Mouse (Mus musculus) megakaryocyte progenitor cell, adult 5-6 weeks (primary cell): ENCODE measurements around the gene Hoxb2. TPM values are rescaled to one million over a fixed set of nuclear protein-coding genes. Genes with fewer than 3 reads are reported as not detected.

Experiments used
- ATAC-seq: replicated peaks from 2 replicates; pipeline ENCODE4 v1.8.0; 2016; ENCODE audit warnings: mild to moderate bottlenecking, moderate TSS enrichment, inconsistent platforms; ENCODE audit not compliant: poor library complexity
- total RNA-seq, 2 experiments: library from RNA; stranded (forward) in 1 of 2; stranded (reverse) in 1 of 2; fragments of 157-497, 149-512 nt in 1 of 2; fragments of 200-1000 nt in 1 of 2; gene quantifications; 2 replicates each; pipeline versions ENCODE4 v1.2.3 to v1.2.4; 2015 to 2017

Hoxb2 gene
- total RNA-seq, 2 experiments from 2014 or later = 0.12 to 0.49 TPM

- no peak for ATAC-seq
Measured at GRCm38 (mm10) chr11:96348988-96349387, 1.3 kb upstream of the Hoxb2 start.

DNA sequence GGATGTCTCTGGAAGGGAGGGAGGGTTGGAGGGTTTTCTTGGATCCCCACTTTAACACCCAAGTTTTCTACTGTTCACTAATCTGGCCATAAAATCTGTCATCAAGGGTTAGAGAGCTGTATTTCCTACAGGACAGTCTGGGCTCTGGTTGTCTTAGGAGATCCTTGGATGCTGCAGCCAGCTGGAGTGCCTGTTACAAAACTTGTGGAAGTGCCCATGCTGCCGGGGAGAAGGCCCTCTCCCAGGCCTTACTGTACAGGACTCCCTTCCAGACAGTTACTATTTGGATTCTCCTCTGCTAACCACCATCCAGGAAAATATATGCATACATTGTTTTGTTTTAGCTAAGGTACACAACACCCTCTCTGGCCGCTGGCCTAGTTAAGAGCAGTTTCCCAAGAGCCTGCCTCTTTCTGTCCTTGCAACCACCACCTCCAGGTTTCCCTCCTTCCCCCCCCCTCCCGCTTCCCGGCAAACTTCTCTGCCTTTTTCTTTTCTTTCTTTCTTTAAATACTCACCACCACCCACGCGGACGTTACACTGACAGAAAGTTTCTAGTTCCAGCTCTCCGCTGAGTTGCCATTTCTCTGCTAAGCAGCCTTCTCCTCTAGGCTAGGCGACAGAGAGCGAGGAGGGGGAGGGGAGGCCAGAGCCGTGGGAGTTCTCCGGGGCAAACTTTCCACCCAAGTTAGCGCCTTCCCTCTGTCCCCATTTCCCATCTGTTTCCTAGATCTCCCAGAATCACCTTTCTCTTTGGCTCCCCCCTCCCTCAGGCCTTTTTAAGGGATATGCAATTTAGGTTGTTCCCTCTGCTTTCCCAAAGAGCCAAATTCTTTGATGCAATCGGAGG is 609 bp upstream of the Hoxb2 start:
- ATAC-seq = no peak

GRCm38 (mm10) chr11:96350791-96351190 is 466 bp downstream of the Hoxb2 start:
- no peak for ATAC-seq

- ATAC-seq = no peak
Measured at GRCm38 (mm10) chr11:96351312-96351711, 987 bp downstream of the Hoxb2 start.

- no peak for ATAC-seq
Measured at GRCm38 (mm10) chr11:96351831-96352230, 1.5 kb downstream of the Hoxb2 start.

DNA sequence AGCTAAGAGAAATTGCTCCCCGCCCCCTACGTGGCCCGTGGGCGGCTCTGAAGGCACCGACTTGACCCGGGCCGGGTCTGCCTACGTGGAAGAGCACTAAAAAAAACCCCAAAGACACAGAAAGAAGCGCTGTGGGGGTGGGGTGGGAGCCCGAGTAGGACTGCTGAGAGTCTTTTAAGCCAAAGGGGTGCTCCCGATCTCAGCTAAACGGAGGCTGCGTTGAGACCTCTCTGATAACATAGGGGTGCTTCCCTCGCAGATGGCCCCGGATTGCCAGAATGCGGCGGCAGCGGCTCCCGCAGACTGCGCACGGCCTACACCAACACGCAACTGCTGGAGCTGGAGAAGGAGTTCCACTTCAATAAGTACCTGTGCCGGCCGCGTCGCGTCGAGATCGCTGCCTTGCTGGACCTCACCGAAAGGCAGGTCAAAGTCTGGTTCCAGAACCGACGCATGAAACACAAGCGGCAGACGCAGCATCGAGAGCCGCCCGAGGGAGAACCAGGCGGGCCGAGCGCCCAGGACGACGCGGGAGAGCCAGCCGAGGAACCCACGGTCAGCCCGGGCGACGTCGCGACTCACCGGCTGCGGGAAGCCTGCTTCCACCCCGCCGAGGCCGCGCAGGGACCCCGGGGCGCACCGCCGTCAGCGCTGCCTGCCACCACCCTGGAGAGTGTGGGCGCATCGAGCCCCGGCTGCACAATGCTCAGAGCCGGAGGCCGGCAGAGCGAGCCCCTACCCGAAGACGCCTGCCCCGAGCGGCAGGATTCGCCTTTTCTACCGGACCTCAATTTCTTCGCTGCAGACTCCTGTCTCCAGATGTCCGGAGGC is 2.6 kb downstream of the Hoxb2 start:
- ATAC-seq = no peak

DNA sequence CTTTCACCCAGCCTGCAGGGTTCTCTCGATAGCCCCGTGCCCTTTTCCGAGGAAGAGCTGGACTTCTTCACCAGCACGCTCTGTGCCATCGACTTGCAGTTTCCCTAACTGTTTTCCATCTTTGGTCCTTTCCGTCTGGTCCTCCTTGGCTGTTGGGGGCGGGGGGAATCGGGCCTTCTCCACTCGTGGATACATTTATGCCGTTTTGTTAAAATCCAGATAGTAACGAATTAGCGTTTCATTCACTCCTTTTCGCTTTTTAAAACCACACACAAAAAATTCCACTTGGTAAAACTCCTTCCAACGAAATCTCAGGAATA is 3.2 kb downstream of the Hoxb2 start:
- no peak for ATAC-seq

DNA sequence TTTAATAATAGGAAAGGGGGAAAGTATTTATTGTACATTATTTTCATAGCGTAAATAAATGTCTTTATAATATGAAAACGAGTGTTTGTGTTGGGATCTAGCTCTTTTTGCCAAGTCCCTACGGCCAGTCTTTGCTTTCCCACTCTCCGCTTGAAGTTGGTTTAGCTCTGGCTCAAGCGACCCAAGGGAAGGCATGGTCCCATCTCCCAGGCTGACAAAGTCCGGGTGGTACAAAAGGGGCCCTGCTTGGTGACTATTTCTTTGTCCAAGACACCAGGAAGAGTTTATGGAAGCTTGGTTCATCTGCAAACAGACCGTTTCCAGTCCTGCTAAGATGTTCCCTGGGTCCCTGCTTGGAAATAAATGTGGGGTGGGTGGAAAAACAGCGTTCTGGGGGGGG is 3.6 kb downstream of the Hoxb2 start:
- ATAC-seq = no peak

- ATAC-seq = no peak
Measured at GRCm38 (mm10) chr11:96354376-96354775, 4.1 kb downstream of the Hoxb2 start.

DNA sequence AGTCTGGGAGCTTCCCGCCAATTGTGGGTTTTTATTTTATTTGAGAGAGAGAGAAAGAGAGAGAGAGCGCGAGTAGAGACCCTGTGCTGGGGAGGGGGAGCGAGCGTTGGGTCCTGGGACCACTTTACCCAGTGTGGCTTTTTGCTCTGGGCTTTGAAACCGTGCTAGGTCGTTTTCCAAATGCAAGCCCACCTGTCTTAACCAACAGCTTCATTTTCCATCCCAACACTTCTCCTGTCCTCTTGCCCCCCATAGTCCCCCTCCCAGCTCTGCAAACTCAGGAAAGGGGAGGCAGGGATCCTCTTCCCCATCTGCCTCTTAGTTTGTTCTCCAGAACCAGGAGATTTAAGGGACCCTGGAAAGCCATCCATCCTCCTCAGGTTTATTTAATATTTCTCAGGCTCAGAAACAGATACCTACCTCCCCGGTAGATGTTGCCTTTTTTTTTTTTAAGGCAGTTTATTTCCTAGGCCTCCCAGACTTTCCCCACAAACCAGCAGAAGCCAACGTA is 4.5 kb downstream of the Hoxb2 start:
- no peak for ATAC-seq

GRCm38 (mm10) chr11:96363807-96364206 is 13.5 kb downstream of the Hoxb2 start:
- no peak for ATAC-seq

DNA sequence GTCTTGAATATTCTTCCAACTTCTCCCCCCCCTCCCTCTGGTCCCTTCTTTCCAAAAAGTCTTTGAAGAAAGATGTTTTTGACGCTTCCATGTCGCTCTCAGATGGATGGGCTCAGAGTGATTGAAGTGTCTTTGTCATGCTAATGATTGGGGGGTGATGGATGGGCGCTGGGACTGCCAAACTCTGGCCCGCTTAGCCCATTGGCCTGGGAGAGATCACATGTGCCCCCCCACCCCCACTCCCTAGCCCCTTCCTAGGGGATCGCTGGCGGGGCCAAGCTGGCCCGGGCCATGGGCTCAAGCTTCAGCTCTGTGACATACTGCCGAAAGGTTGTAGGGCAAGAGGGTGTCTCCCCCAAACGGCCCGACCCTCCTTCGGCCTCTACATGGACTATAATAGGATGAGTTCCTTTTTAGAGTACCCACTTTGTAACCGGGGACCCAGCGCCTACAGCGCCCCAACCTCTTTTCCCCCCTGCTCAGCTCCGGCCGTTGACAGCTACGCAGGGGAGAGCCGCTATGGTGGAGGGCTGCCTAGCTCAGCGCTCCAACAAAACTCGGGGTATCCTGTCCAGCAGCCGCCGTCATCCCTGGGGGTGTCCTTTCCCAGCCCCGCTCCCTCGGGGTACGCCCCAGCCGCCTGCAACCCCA is 15.2 kb downstream of the Hoxb2 start, which contains the start of gene Hoxb1:
Gene Hoxb1, plus strand, starts transcription at position 312 of the 651 bp plus-strand sequence.
- no peak for ATAC-seq

DNA sequence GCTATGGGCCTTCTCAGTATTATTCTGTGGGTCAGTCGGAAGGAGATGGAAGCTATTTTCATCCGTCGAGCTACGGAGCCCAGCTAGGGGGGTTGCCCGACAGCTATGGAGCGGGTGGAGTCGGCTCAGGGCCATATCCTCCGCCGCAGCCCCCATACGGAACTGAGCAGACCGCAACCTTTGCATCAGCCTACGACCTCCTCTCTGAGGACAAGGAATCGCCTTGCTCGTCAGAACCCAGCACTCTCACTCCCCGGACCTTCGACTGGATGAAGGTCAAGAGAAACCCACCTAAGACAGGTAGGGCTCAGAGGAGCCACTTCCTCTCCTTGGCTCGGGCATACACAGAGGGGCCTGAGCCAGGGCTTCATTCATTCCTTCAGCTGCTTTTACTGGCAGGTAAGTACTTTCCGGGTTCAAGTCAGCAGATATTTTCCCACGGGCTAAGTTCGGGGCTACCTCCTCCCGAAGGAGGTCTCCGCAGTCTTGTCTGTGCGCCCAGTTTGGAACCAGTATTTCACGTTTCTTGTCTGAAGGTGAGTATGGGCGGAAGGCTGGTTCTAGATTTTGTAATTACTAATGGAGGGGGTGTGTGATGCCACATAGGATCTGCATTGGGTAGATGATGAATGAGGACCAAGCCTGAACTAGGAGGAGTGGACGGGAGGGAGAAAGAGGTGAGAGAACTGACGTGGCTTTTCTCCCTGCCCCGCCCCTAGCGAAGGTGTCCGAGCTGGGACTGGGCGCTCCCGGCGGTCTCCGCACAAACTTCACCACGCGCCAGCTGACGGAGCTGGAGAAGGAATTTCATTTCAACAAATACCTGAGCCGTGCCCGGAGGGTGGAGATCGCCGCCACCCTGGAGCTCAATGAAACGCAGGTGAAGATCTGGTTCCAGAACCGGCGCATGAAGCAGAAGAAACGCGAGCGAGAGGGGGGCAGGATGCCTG is 16.0 kb downstream of the Hoxb2 start:
- ATAC-seq = peak; percentile 48

- no peak for ATAC-seq
Measured at GRCm38 (mm10) chr11:96367141-96367540, 16.8 kb downstream of the Hoxb2 start.

DNA sequence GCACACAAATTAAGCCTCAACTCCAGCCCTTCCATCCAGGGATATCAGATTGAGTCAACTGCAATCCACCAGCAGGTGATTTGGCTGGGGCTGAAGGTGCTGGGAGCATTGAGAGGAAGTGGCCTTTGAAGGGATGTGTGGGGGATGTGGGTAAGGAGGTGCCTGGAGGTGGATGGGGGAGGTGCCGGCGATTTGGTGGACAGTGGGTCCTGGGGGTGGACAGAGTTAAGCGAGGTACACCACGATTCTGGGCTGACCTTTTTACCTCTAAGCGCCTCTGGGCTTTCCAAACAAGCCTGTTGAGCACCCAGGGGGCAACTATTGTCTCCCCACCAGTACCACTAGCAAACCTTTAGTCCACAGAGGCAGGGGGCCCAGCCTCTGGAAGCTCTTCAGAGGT is 18.4 kb downstream of the Hoxb2 start:
- no peak for ATAC-seq

- no peak for ATAC-seq
Measured at GRCm38 (mm10) chr11:96369140-96369539, 18.8 kb downstream of the Hoxb2 start.

- ATAC-seq = no peak
Measured at GRCm38 (mm10) chr11:96371726-96372125, 21.4 kb downstream of the Hoxb2 start.

GRCm38 (mm10) chr11:96372519-96372918 is 22.2 kb downstream of the Hoxb2 start:
- ATAC-seq = no peak

GRCm38 (mm10) chr11:96374810-96375209 is 24.5 kb downstream of the Hoxb2 start:
- no peak for ATAC-seq

DNA sequence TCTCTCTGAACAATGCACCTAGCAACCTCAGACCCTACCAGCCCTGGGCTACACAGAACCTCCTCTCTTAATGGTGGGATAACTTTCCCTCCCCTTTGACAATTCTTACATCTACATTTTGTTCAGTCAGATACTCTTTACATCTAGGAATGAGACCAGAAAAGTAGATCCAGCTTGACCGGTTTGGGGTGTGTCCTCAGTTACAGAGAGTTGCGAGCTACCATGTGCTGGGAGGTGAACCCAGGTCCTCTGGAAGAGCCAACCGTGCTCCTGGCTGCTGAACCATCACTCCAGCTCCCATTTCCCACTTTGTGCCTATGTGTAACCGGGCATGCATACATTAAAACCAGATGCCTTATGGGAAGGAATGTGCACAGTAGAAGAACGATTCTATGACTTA is 33.1 kb downstream of the Hoxb2 start:
- no peak for ATAC-seq
